Mouse (Mus musculus) E14TG2a.4 (cell line): ENCODE measurements around the gene Pkn1.

ENCODE experiments used
- CTCF ChIP-seq: conservative IDR thresholded peaks from 2 replicates; pipeline ENCODE4 v1.5.1; 2014; ENCODE audit warnings: low read length
- POU5F1 ChIP-seq: IDR thresholded peaks from 2 replicates; pipeline ENCODE4 v1.6.1; 2014; ENCODE audit warnings: low read length, borderline replicate concordance

DNA sequence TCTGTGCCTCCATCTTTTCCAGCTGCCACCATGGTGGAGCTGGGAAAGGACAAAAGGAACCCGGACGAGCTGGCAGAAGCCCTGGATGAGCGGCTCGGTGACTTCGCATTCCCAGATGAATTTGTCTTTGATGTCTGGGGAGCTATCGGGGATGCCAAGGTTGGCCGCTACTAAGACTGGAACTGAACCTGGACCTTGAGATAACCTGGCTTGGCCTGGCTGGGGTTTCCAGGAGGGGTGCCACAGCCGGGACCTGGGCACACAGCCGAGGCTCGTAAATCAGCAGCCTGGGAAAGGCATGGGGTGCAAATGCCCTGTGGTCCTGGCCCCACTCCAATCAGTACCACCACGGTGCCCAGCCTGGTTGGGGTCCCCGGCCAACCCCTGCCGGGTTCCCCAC is 34.9 kb downstream of the Pkn1 start:
- TF ChIP-seq CTCF (no peak), POU5F1 (no peak)
